Comparison of ENCODE assay signal across 10 mouse cellular contexts in the genomic region with DNA sequence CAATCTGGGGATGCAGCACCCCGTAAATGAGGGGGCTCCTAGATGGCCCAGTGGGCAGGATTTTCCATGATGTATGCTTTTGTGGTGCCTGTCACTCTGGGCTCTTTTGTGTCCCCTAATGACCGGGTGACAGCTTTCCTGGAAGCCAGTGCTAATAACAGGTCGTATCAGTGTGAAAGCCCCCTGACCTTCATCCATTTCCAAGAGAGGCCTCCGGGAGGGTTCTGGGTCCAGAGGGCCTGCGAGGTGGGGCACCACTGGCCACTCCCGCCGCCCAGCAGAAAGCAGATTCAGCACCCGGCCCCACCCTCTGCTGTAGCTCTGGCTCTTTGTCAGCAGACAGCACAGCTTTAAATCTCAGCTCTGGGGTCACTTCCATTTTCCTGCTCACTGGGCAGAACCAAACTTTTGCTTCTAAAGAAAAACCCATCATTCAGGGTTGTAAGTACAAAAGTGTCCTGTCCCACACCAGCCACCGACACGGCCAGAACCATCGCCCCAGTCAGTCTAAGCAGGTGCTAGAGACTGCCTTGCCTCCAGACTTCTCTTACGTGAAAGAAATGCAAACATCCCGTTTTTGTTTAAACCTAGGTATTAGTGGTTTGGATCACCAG. TPM values are rescaled to one million over a fixed set of nuclear protein-coding genes. Genes with fewer than 3 reads are reported as not detected.
DNase-seq lines count a peak whose midpoint lies in the region; ATAC-seq and TF ChIP-seq lines count a peak whose summit lies in the region.
"Had no signal": no experiment of that assay in that cellular context is flagged by ENCODE, and none has a peak within 500 bp of the region (broad histone marks: within the 10 kb centered on the region; RNA-seq: fewer than 3 reads in every experiment).

No protein-coding gene starts in this region.

- TF ChIP-seq CTCF in heart, postnatal 0 days (IDR thresholded peaks at IDR 0.05; ENCODE audit: low read depth) = no peak
- no peak for TF ChIP-seq CTCF in kidney, postnatal 0 days (IDR thresholded peaks at IDR 0.05; ENCODE audit: low read depth)

- no peak for DNase-seq in heart, postnatal 0 days (ENCODE audit: low spot score)
- DNase-seq in heart, postnatal 14 days = no peak
- no peak for DNase-seq in kidney, postnatal 0 days (ENCODE audit: low spot score)
- no peak for DNase-seq in right cerebral cortex, postnatal 4 days
- DNase-seq in cerebellum, postnatal 36 days = no peak
- DNase-seq in gastrocnemius, adult 8-10 months (ENCODE audit: low spot score in 2 of 2) = no peak
- DNase-seq: lung, postnatal 10 days had no signal

- intact Hi-C loops in heart, postnatal 14 days (cut with DNase I) = no loop called here

- H3K4me3 ChIP-seq in heart, postnatal 0 days (ENCODE audit: low read depth, low read length) = no peak overlapping the region
- H3K4me3 ChIP-seq in forebrain, embryonic 13.5 days = no peak overlapping the region
- H3K4me3 ChIP-seq in kidney, postnatal 0 days (replicated peaks; ENCODE audit: low read depth, low read length) = no peak overlapping the region
- H3K4me3 ChIP-seq in neural tube, embryonic 15.5 days (replicated peaks) = no peak overlapping the region
- H3K4me3 ChIP-seq: left cerebral cortex, adult 2 months had no signal

- peaks cover 52% of the 10 kb centered on the region for H3K4me1 ChIP-seq in heart, postnatal 0 days (ENCODE audit: control insufficient read depth, insufficient read depth)
- peaks cover 67% of the 10 kb centered on the region for H3K4me1 ChIP-seq in forebrain, embryonic 13.5 days
- H3K4me1 ChIP-seq in kidney, postnatal 0 days (replicated peaks; ENCODE audit: insufficient read depth, low read length) = peaks cover 57% of the 10 kb centered on the region
- peaks cover 55% of the 10 kb centered on the region for H3K4me1 ChIP-seq in neural tube, embryonic 15.5 days

- H3K4me2 ChIP-seq in heart, postnatal 0 days (ENCODE audit: low read depth, low read length) = no peak overlapping the region
- peak overlapping the region; percentile 34 for H3K4me2 ChIP-seq in forebrain, embryonic 13.5 days
- no peak overlapping the region for H3K4me2 ChIP-seq in kidney, postnatal 0 days (ENCODE audit: low read length)
- H3K4me2 ChIP-seq in neural tube, embryonic 15.5 days = no peak overlapping the region

- no peak for ATAC-seq in heart, postnatal 0 days (ENCODE audit: insufficient read depth, low read depth)
- ATAC-seq in forebrain, embryonic 13.5 days = no peak
- ATAC-seq in kidney, postnatal 0 days (replicated peaks; ENCODE audit: low FRiP score, low read depth) = no peak; the same call in 1 of the 2 replicates
- peak; percentile 29; the same call in 1 of the 2 replicates for ATAC-seq in neural tube, embryonic 15.5 days (ENCODE audit: low FRiP score)

- no peaks in the 10 kb centered on the region for H3K27me3 ChIP-seq in heart, postnatal 0 days (ENCODE audit: control insufficient read depth, insufficient read depth, low read length)
- H3K27me3 ChIP-seq in forebrain, embryonic 13.5 days = no peaks in the 10 kb centered on the region
- H3K27me3 ChIP-seq in kidney, postnatal 0 days (ENCODE audit: insufficient read depth, low read length) = no peaks in the 10 kb centered on the region
- no peaks in the 10 kb centered on the region for H3K27me3 ChIP-seq in neural tube, embryonic 15.5 days (replicated peaks)

- no peak for TF ChIP-seq EP300 in heart, postnatal 0 days (IDR thresholded peaks at IDR 0.05; ENCODE audit: low read depth)

- no peaks in the 10 kb centered on the region for H3K36me3 ChIP-seq in heart, postnatal 0 days (replicated peaks; ENCODE audit: control insufficient read depth, insufficient read depth, low read length)
- no peaks in the 10 kb centered on the region for H3K36me3 ChIP-seq in forebrain, embryonic 13.5 days (ENCODE audit: poor library complexity, severe bottlenecking)
- H3K36me3 ChIP-seq in kidney, postnatal 0 days (ENCODE audit: insufficient read depth, low read length) = no peaks in the 10 kb centered on the region
- H3K36me3 ChIP-seq in neural tube, embryonic 15.5 days = no peaks in the 10 kb centered on the region

- H3K27ac ChIP-seq in heart, postnatal 0 days (ENCODE audit: low read depth) = 0 out of 2 replicates have a peak overlapping the region, but pooled peaks have one; percentile 20
- H3K27ac ChIP-seq in forebrain, embryonic 13.5 days = peak overlapping the region; percentile 84
- peak overlapping the region; percentile 71 for H3K27ac ChIP-seq in kidney, postnatal 0 days
- peak overlapping the region; percentile 64 for H3K27ac ChIP-seq in neural tube, embryonic 15.5 days (replicated peaks)
- H3K27ac ChIP-seq: left cerebral cortex, adult 2 months had no signal

- H3K9me3 ChIP-seq in heart, postnatal 0 days (replicated peaks; ENCODE audit: control insufficient read depth, low read length) = no peaks in the 10 kb centered on the region
- H3K9me3 ChIP-seq in forebrain, embryonic 13.5 days (replicated peaks) = no peaks in the 10 kb centered on the region
- no peaks in the 10 kb centered on the region for H3K9me3 ChIP-seq in kidney, postnatal 0 days (replicated peaks; ENCODE audit: low read length)
- H3K9me3 ChIP-seq in neural tube, embryonic 15.5 days (replicated peaks) = no peaks in the 10 kb centered on the region

- peak overlapping the region; percentile 29; the same call in 1 of the 2 replicates for H3K9ac ChIP-seq in heart, postnatal 0 days (replicated peaks; ENCODE audit: low read depth, low read length)
- H3K9ac ChIP-seq in forebrain, embryonic 13.5 days = peak overlapping the region; percentile 55
- no peak overlapping the region for H3K9ac ChIP-seq in kidney, postnatal 0 days (ENCODE audit: low read depth, low read length)
- no peak overlapping the region; the same call in 1 of the 2 replicates for H3K9ac ChIP-seq in neural tube, embryonic 15.5 days (replicated peaks)

- WGBS in heart, postnatal 0 days = 44% methylated on average over 13 of the region's 13 CpGs
- 14% methylated on average over 13 of the region's 13 CpGs for WGBS in forebrain, embryonic 13.5 days
- 24% methylated on average over 13 of the region's 13 CpGs for WGBS in kidney, postnatal 0 days
- WGBS in neural tube, embryonic 15.5 days = 13% methylated on average over 13 of the region's 13 CpGs

RNA-seq across cellular contexts. Expression of a gene that starts 39.1 kb away (rescaled TPM):
- total RNA-seq in heart, postnatal 0 days (2014; rRNA removed; ENCODE audit: low replicate concordance) = 36.4 and 72.4 TPM in 2 replicates
- 31.8 and 32.5 TPM in 2 replicates for polyA plus RNA-seq in heart, postnatal 0 days (2015; fragmentation: Nextera tagmentation; extraction: Ambion mirVana)
- 1 to 10 TPM; 5.0 to 9.0 TPM for total RNA-seq in heart, postnatal 14 days (2021)
- 47.0 and 55.1 TPM in 2 replicates for polyA plus RNA-seq in forebrain, embryonic 13.5 days (2015; fragmentation: Nextera tagmentation; extraction: Ambion mirVana)
- polyA plus RNA-seq in kidney, postnatal 0 days (2015; fragmentation: Nextera tagmentation; extraction: Ambion mirVana) = 55.3 and 61.7 TPM in 2 replicates
- polyA plus RNA-seq in neural tube, embryonic 15.5 days (2015; fragmentation: Nextera tagmentation; extraction: Ambion mirVana) = 28.5 and 31.0 TPM in 2 replicates
- total RNA-seq in gastrocnemius, adult 8-10 months (2022) = 1 to 10 TPM in 2 of 4 experiments, under 1 TPM in 2; 0.86 to 1.7 (median 1.1) TPM

Comparison
In these comparisons a context has a peak if more than half of its experiments do, and no peak if none do; other contexts are left out.
1. H3K27ac ChIP-seq: peak in every context shown above with its lines; median percentile 84 in forebrain, embryonic 13.5 days; 71 in kidney, postnatal 0 days; 64 in neural tube, embryonic 15.5 days; 20 in heart, postnatal 0 days.
2. H3K9ac ChIP-seq: peak in heart, postnatal 0 days (single experiment) and forebrain, embryonic 13.5 days (single experiment); none in kidney, postnatal 0 days (single experiment) and neural tube, embryonic 15.5 days (single experiment).